Mouse (Mus musculus): Measurements from ENCODE around the gene Ptger1. TPM values are rescaled to one million over a fixed set of nuclear protein-coding genes. Genes with fewer than 3 reads are reported as not detected.

Gene Ptger1
- polyA plus RNA-seq, 1 experiment from 2014 or later, result 1.2 TPM

DNA sequence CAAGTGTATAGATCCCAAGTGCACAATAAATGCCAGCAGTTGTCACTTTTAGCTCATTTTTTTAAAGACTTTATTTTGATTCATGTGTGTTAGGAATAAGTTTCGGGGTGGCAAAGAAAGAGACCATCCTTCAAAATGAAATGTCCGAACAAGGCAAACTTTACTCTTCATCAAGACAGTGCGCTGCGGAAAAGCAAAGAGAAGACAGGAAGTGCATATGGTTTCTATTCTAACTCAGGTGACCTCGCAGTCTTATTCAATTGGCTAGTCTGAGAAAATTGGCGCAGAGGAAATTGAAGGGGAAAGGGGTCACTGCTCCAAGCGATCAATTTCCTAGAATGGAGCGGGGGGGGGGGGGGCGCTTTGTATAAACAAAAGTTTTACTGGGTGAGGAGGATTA, 33.1 kb downstream of the Ptger1 start:
- peaks cover 23% of the 10 kb centered on the region for H3K4me1 ChIP-seq
- H3K27me3 ChIP-seq, result no peaks in the 10 kb centered on the region
- H3K27ac ChIP-seq (replicated peaks), result peak overlapping the region; percentile 57
- peak overlapping the region; percentile 89 for H3K4me2 ChIP-seq (replicated peaks)
- H3K9ac ChIP-seq (replicated peaks), result peak overlapping the region; percentile 93
- WGBS, result 48% methylated on average over 9 of the region's 9 CpGs
- no peaks in the 10 kb centered on the region for H3K9me3 ChIP-seq
- H3K36me3 ChIP-seq, result no peaks in the 10 kb centered on the region
- ATAC-seq (replicated peaks), result no peak
- peak overlapping the region; percentile 80 for H3K4me3 ChIP-seq

DNA sequence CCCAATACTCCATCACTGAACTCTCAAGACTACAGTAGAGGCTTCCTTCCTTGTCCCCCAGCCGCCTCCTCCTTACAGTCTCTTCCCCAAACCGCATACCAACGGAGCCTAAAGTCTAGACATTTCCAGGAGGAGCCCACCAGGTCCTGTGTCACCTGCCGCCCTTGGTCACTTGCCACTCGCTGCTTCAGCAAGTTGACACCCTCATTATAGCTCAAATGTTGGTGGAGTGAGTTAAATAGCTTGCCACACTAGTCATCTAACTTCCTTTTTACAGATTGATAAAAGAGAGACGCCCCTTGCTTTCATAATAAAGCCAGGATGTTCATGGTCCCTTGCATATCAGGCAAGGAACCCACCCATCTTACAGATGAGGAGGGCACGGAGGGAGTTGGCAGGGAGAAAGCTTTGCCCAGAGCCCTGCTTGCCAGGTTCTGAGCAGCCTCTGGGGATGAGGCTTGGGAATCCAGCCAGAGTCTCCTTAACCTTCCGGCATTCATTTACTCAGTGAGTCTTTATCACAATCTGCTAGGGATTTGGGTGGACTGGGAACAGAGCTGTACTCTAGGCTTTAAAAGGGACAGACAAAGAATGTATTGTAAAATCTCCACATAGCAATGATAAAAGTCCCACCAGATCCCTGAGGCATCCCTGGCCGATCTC, 34.1 kb downstream of the Ptger1 start:
- WGBS, result 81% methylated on average over 9 of the region's 9 CpGs
- Histone ChIP-seq H3K36me3 (no peaks in the 10 kb centered on the region), H3K4me3 (no peak overlapping the region), H3K27me3 (no peaks in the 10 kb centered on the region), H3K27ac (replicated peaks) (no peak overlapping the region), H3K4me2 (replicated peaks) (no peak overlapping the region), H3K9ac (replicated peaks) (no peak overlapping the region), H3K9me3 (no peaks in the 10 kb centered on the region), H3K4me1 (peaks cover 23% of the 10 kb centered on the region)
- ATAC-seq (replicated peaks), result no peak

DNA sequence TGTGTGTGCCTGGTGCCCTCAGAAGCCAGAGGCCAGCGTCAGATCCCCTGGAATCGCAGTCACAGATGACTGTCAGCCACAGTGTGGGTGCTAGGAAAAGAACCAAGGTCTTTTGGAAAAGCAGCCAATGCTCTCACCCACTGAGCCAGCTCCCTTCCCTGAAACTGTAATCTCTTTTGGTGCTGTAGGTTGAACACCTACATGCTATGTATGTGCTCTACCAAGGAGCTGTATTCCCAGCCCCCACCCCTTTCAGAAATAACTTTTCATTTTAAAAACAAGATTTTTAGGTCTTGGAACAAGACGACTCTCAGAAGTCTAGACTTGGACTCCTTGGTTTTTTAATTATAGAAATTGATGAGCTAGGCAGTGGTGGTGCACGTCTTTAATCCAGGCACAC, 36.9 kb downstream of the Ptger1 start:
- ATAC-seq (replicated peaks), result no peak
- no peaks in the 10 kb centered on the region for H3K27me3 ChIP-seq
- no peak overlapping the region for H3K27ac ChIP-seq (replicated peaks)
- H3K9me3 ChIP-seq, result no peaks in the 10 kb centered on the region
- 84% methylated on average over 4 of the region's 4 CpGs for WGBS
- no peak overlapping the region for H3K4me3 ChIP-seq
- H3K4me1 ChIP-seq, result peaks cover 9% of the 10 kb centered on the region
- H3K4me2 ChIP-seq (replicated peaks), result no peak overlapping the region
- H3K9ac ChIP-seq (replicated peaks), result no peak overlapping the region
- H3K36me3 ChIP-seq, result no peaks in the 10 kb centered on the region

GRCm38 (mm10) chr8:83706411-83706810, 39.9 kb downstream of the Ptger1 start:
- 63% methylated on average over 5 of the region's 5 CpGs for WGBS
- no peak overlapping the region for H3K27ac ChIP-seq (replicated peaks)
- H3K27me3 ChIP-seq, result no peaks in the 10 kb centered on the region
- no peak overlapping the region for H3K4me3 ChIP-seq
- no peak overlapping the region for H3K9ac ChIP-seq (replicated peaks)
- no peak overlapping the region for H3K4me2 ChIP-seq (replicated peaks)
- H3K4me1 ChIP-seq, result no peaks in the 10 kb centered on the region
- no peak for ATAC-seq (replicated peaks)
- H3K9me3 ChIP-seq, result no peaks in the 10 kb centered on the region
- H3K36me3 ChIP-seq, result no peaks in the 10 kb centered on the region

- H3K4me3 ChIP-seq, result no peak overlapping the region
- no peaks in the 10 kb centered on the region for H3K4me1 ChIP-seq
- no peak for ATAC-seq (replicated peaks)
- no peak overlapping the region for H3K9ac ChIP-seq (replicated peaks)
- H3K9me3 ChIP-seq, result no peaks in the 10 kb centered on the region
- no peak overlapping the region for H3K4me2 ChIP-seq (replicated peaks)
- H3K36me3 ChIP-seq, result no peaks in the 10 kb centered on the region
- 73% methylated on average over 8 of the region's 8 CpGs for WGBS
- H3K27me3 ChIP-seq, result no peaks in the 10 kb centered on the region
- H3K27ac ChIP-seq (replicated peaks), result no peak overlapping the region
Observed at GRCm38 (mm10) chr8:83707554-83707953, 41.1 kb downstream of the Ptger1 start.

DNA sequence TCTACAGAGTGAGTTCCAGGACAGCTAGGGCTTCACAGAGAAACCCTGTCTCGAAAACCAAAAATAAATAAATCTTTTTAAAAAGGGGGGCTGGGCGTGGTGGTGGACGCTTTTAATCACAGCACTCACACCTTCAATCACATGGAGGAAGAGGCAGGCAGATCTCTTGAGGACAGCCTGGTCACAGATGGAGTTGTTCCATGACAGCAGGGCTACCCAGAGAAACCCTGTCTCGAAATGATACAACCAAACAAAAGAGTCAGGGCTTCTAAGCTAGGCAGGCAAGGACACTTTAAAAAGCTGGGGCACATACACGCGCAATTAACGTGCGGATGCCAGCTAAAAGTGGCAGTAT, 48.2 kb downstream of the Ptger1 start:
- no peak for ATAC-seq (replicated peaks)
- WGBS, result 16% methylated on average over 8 of the region's 8 CpGs
- peaks cover 18% of the 10 kb centered on the region for H3K4me1 ChIP-seq

GRCm38 (mm10) chr8:83715031-83715690, 48.7 kb downstream of the Ptger1 start, which contains the start of gene Ddx39:
TSS of gene Ddx39 (plus strand) at chr8:83715177.
- Histone ChIP-seq H3K27me3 (no peaks in the 10 kb centered on the region), H3K36me3 (peaks cover 8% of the 10 kb centered on the region), H3K4me2 (replicated peaks) (peak within 1 kb of the TSS; percentile 58), H3K27ac (replicated peaks) (peak within 1 kb of the TSS; percentile 93), H3K4me3 (peak within 1 kb of the TSS; percentile 84), H3K9me3 (no peaks in the 10 kb centered on the region), H3K4me1 (peaks cover 18% of the 10 kb centered on the region), H3K9ac (replicated peaks) (peak within 1 kb of the TSS; percentile 77)
- ATAC-seq (replicated peaks), result peak; percentile 100
- under 1% methylated on average over 63 of the region's 63 CpGs for WGBS

More for the DNA sequence above, 48.2 kb downstream of the Ptger1 start:
- Histone ChIP-seq H3K4me2 (replicated peaks) (peak overlapping the region; percentile 52), H3K4me3 (peak overlapping the region; percentile 84), H3K27ac (replicated peaks) (peak overlapping the region; percentile 93), H3K27me3 (no peaks in the 10 kb centered on the region), H3K9ac (replicated peaks) (0 out of 2 replicates have a peak overlapping the region, but pooled peaks have one; percentile 11), H3K9me3 (no peaks in the 10 kb centered on the region), H3K36me3 (peaks cover 3% of the 10 kb centered on the region)

- H3K27me3 ChIP-seq, result no peaks in the 10 kb centered on the region
- H3K27ac ChIP-seq (replicated peaks), result peak overlapping the region; percentile 93
- peak overlapping the region; percentile 84 for H3K4me3 ChIP-seq
- peaks cover 18% of the 10 kb centered on the region for H3K4me1 ChIP-seq
- H3K4me2 ChIP-seq (replicated peaks), result peak overlapping the region; percentile 58
- ATAC-seq (replicated peaks), result no peak
- under 1% methylated on average over 17 of the region's 17 CpGs for WGBS
- H3K36me3 ChIP-seq, result peaks cover 14% of the 10 kb centered on the region
- H3K9ac ChIP-seq (replicated peaks), result peak overlapping the region; percentile 77
- H3K9me3 ChIP-seq, result no peaks in the 10 kb centered on the region
Observed at GRCm38 (mm10) chr8:83715771-83716170, 49.3 kb downstream of the Ptger1 start.

DNA sequence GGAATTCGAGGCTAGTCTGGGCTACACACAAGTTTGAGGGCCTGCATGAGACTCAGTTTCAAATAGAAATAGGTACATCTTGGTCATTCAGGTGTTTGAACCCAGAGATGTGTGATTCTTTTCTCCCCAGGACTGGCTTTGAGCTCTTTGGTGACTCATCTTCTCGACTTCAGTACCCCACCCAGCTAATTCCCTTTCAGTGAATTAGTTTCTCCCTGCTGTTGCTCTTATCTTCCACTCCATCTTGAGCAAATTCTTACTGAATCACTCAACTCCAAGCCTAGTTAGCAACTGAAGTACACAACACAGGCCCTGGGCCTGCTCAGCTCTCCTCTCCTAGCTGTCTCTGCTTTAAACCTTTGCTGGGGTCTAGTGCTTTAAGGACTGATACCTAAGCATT, 50.1 kb downstream of the Ptger1 start:
- H3K27me3 ChIP-seq, result no peaks in the 10 kb centered on the region
- WGBS, result 76% methylated on average over 2 of the region's 2 CpGs
- no peaks in the 10 kb centered on the region for H3K9me3 ChIP-seq
- no peak for ATAC-seq (replicated peaks)
- peak overlapping the region; percentile 84 for H3K4me3 ChIP-seq
- H3K4me1 ChIP-seq, result peaks cover 18% of the 10 kb centered on the region
- no peak overlapping the region for H3K27ac ChIP-seq (replicated peaks)
- H3K36me3 ChIP-seq, result peaks cover 22% of the 10 kb centered on the region
- peak overlapping the region; percentile 58 for H3K4me2 ChIP-seq (replicated peaks)
- H3K9ac ChIP-seq (replicated peaks), result no peak overlapping the region

- H3K4me3 ChIP-seq, result no peak overlapping the region
- no peaks in the 10 kb centered on the region for H3K9me3 ChIP-seq
- H3K4me1 ChIP-seq, result peaks cover 18% of the 10 kb centered on the region
- no peak for ATAC-seq (replicated peaks)
- H3K27ac ChIP-seq (replicated peaks), result no peak overlapping the region
- no peak overlapping the region for H3K9ac ChIP-seq (replicated peaks)
- H3K36me3 ChIP-seq, result peaks cover 47% of the 10 kb centered on the region
- no peaks in the 10 kb centered on the region for H3K27me3 ChIP-seq
- H3K4me2 ChIP-seq (replicated peaks), result no peak overlapping the region
- WGBS, result 88% methylated on average over 2 of the region's 2 CpGs
Observed at GRCm38 (mm10) chr8:83719048-83719447, 52.6 kb downstream of the Ptger1 start.

DNA sequence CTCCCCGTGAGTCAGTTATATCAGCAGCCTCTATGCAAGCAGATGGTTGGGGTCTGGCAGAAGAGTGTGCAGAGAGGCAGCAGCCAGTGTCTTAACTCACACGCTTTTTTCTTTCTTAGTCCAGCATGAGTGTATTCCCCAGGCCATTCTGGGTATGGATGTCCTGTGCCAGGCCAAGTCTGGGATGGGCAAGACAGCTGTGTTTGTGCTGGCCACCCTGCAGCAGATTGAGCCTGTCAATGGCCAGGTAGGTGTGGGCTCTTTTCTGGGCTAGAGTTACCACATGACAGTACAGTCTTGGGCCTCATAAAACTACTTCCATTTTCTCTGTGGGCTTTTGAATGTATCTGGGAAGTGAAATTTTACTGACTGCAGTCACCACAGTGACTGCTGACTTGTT, 53.2 kb downstream of the Ptger1 start:
- H3K36me3 ChIP-seq, result peaks cover 49% of the 10 kb centered on the region
- H3K4me1 ChIP-seq, result peaks cover 18% of the 10 kb centered on the region
- no peak for ATAC-seq (replicated peaks)

GRCm38 (mm10) chr8:83721405-83722025, 55.0 kb downstream of the Ptger1 start:
- no peak for ATAC-seq (replicated peaks)
- 92% methylated on average over 25 of the region's 25 CpGs for WGBS
- no peak overlapping the region for H3K9ac ChIP-seq (replicated peaks)

More for the DNA sequence above, 53.2 kb downstream of the Ptger1 start:
- Histone ChIP-seq H3K9ac (replicated peaks) (no peak overlapping the region), H3K27me3 (no peaks in the 10 kb centered on the region), H3K4me2 (replicated peaks) (no peak overlapping the region), H3K4me3 (no peak overlapping the region), H3K9me3 (no peaks in the 10 kb centered on the region), H3K27ac (replicated peaks) (no peak overlapping the region)
- 90% methylated on average over 2 of the region's 2 CpGs for WGBS

More at GRCm38 (mm10) chr8:83721405-83722025, 55.0 kb downstream of the Ptger1 start:
- Histone ChIP-seq H3K4me3 (no peak overlapping the region), H3K27ac (replicated peaks) (no peak overlapping the region), H3K9me3 (no peaks in the 10 kb centered on the region), H3K4me1 (peaks cover 10% of the 10 kb centered on the region), H3K36me3 (peaks cover 59% of the 10 kb centered on the region), H3K27me3 (no peaks in the 10 kb centered on the region), H3K4me2 (replicated peaks) (no peak overlapping the region)
